Mouse (Mus musculus) liver, embryonic 16.5 days (tissue): Measurements from ENCODE around the gene Noxred1. TPM values are rescaled to one million over a fixed set of nuclear protein-coding genes. Genes with fewer than 3 reads are reported as not detected.

ENCODE experiments used
- ATAC-seq: fragments of 200-750 bp; cut with Nextera tagmentation; 2 replicates; pipeline ENCODE4 v1.8.0; 2017; ENCODE audit warnings: low read depth, mild to moderate bottlenecking, moderate number of reproducible peaks, moderate library complexity
- H3K27ac ChIP-seq: fragments of 300-500 bp; sonication (generic); 2 replicates; pipeline ENCODE4 v1.5.1; 2014; ENCODE audit warnings: mild to moderate bottlenecking, low read length
- H3K27me3 ChIP-seq: fragments of 300-500 bp; sonication (generic); 2 replicates; pipeline ENCODE4 v1.6.1; 2014; ENCODE audit warnings: low read depth, low read length, mixed read lengths; ENCODE audit not compliant: control insufficient read depth, insufficient read depth
- H3K36me3 ChIP-seq: fragments of 300-500 bp; sonication (generic); 2 replicates; pipeline ENCODE4 v1.6.1; 2014; ENCODE audit warnings: mild to moderate bottlenecking; ENCODE audit not compliant: control insufficient read depth, insufficient read depth
- H3K4me1 ChIP-seq: fragments of 300-500 bp; sonication (generic); 2 replicates; pipeline ENCODE4 v1.6.1; 2014; ENCODE audit warnings: low read depth, low read length, mixed read lengths; ENCODE audit not compliant: control insufficient read depth
- H3K4me2 ChIP-seq: fragments of 300-500 bp; sonication (generic); 2 replicates; pipeline ENCODE4 v1.6.1; 2014; ENCODE audit warnings: low read depth, low read length, mixed read lengths
- H3K4me3 ChIP-seq: fragments of 300-500 bp; sonication (generic); 2 replicates; pipeline ENCODE4 v1.5.1; 2014; ENCODE audit warnings: low read depth, mild to moderate bottlenecking, low read length
- H3K9ac ChIP-seq: fragments of 300-500 bp; sonication (generic); 2 replicates; pipeline ENCODE4 v1.6.1; 2014; ENCODE audit warnings: low read depth, low read length
- H3K9me3 ChIP-seq: fragments of 300-500 bp; sonication (generic); replicated peaks from 2 replicates; pipeline ENCODE4 v1.6.1; 2016; ENCODE audit warnings: low read length; ENCODE audit not compliant: control insufficient read depth
- WGBS: fragments of 180-500 bp; shearing (Covaris S2); extraction: QIAGEN DNeasy Blood & Tissue Kit; methylation state at CpG from one replicate; pipeline ENCODE4 v1.1.7; 2014; ENCODE audit not compliant: insufficient replicate concordance; 5-methylcytosine and 5-hydroxymethylcytosine counted together
- microRNA-seq: library from miRNA; unstranded; fragments of <30 nt; microRNA quantifications from one replicate; pipeline ENCODE4, GENCODE M21; 2016
- polyA plus RNA-seq: library from polyadenylated mRNA; unstranded; fragments of >200 nt; fragmentation: Nextera tagmentation; extraction: Ambion mirVana; gene quantifications from 2 replicates; pipeline ENCODE4 v1.2.1, GENCODE M21; 2015

Gene Noxred1
- polyA plus RNA-seq, 1 experiment from 2014 or later = 0.25 TPM

DNA sequence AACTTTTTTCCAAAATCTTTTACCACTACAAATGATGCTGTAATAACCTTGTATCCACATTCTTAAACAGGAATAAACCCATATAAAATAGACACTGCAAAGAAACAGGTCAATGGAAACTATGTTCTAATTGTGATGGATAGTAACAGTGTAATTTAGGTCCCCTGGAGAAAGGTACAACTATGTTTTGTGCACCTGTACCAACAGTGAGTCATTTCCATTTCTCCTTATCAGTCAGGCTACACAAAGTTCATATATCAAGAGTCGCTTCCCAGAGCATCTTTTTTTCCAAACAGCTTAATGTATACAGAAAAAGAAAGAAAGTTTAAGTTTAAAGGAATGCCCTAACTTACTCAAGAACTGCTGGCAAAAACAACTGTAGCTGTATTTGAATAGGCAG lies 43.5 kb downstream of the Noxred1 start:
- Histone ChIP-seq H3K9ac (no peak overlapping the region), H3K36me3 (no peaks in the 10 kb centered on the region), H3K4me3 (no peak overlapping the region), H3K27me3 (peaks cover 7% of the 10 kb centered on the region), H3K27ac (no peak overlapping the region), H3K4me2 (no peak overlapping the region), H3K9me3 (no peaks in the 10 kb centered on the region), H3K4me1 (peaks cover 4% of the 10 kb centered on the region; the same call in 1 of the 2 replicates)
- ATAC-seq = no peak
- 68% methylated on average over 1 of the region's 1 CpGs for WGBS

DNA sequence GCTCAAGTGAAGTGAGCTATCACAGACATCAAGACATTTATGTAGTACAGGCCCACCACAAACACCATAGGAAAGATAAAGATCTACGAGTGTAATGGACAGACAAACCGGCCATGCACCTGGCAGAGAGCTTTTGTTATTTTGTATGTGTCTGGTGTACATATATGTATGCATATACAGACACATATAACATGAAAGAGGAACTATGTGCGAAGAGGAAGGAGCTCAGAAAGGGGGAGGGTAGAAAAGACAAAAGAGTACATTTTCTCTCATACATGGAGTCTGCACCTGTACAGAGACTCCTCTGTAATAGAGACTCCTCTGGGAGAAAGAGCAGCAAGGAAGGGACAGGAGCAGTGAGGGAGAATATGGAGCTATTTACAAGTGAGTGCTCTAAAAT lies 45.5 kb downstream of the Noxred1 start:
- H3K4me2 ChIP-seq = no peak overlapping the region
- no peaks in the 10 kb centered on the region; the same call in 1 of the 2 replicates for H3K4me1 ChIP-seq
- H3K27me3 ChIP-seq = no peaks in the 10 kb centered on the region
- H3K36me3 ChIP-seq = no peaks in the 10 kb centered on the region
- H3K9ac ChIP-seq = no peak overlapping the region
- no peak overlapping the region for H3K27ac ChIP-seq
- 33% methylated on average over 3 of the region's 3 CpGs for WGBS
- ATAC-seq = no peak
- H3K4me3 ChIP-seq = no peak overlapping the region
- no peaks in the 10 kb centered on the region for H3K9me3 ChIP-seq

DNA sequence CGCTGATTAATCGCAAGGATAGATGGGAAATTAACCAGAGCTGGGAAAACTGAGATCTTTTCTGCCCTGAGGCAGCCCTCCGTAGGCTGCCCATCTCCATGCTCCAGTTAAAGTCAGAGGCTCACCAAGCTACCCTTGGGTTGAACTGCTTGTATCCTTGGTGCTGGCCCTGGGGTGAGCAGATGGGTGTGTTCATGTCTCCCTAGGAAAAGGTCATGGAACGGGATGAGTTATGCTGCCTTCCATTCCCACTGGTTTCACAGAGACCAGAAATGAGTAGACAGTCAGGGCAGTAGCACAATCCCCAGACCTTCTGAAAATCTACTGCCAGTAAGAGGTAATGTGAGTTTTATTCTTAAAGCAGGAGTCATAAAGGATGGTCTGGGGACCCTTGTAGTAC lies 60.9 kb downstream of the Noxred1 start:
- ATAC-seq = no peak
- Histone ChIP-seq H3K27me3 (no peaks in the 10 kb centered on the region), H3K4me2 (no peak overlapping the region), H3K9ac (no peak overlapping the region), H3K4me1 (no peaks in the 10 kb centered on the region), H3K4me3 (no peak overlapping the region), H3K27ac (no peak overlapping the region), H3K9me3 (no peaks in the 10 kb centered on the region), H3K36me3 (no peaks in the 10 kb centered on the region)
- WGBS = 82% methylated on average over 4 of the region's 4 CpGs

DNA sequence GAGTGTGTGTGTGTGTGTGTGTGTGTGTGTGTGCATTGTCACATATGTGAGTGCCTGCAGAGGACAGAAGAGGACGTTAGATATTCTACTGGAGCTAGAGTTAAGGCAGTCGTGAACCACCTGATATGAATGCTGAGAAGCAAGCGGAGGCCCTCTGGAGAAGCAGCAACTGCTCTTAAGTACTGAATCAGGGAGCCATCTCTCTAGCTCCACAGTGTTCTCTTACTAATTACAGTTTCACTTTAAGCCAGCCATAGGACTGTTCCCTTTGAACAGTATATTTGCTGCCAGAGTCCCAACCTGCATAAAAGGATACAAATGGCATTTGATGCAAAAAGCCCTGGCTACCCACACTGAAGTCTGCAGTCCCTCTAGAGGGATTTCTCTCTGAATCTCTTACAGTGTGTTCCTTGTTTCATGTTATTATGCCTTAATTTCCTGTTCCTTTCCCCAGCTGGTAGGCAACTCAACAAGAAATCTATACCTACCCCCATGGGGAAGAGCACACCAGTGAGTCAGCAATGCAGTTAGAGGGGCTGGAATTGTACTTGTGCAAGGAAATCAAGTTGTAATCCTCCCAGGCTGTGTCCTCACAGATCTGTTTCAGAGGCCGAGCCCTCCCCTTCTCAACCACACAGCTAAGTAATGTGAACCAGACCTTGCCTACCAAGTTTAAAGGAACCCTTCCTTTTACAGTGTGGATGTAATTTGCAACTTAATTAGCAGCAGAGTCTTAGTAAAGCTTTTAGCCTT lies 63.2 kb downstream of the Noxred1 start:
- H3K27ac ChIP-seq = no peak overlapping the region
- no peak for ATAC-seq
- H3K9ac ChIP-seq = no peak overlapping the region
- no peak overlapping the region for H3K4me2 ChIP-seq
- H3K4me3 ChIP-seq = no peak overlapping the region
- no peaks in the 10 kb centered on the region for H3K4me1 ChIP-seq
- H3K27me3 ChIP-seq = no peaks in the 10 kb centered on the region
- no peaks in the 10 kb centered on the region for H3K36me3 ChIP-seq
- WGBS = 46% methylated on average over 4 of the region's 4 CpGs
- no peaks in the 10 kb centered on the region for H3K9me3 ChIP-seq

Small RNAs within 50 kb of the gene (microRNA-seq; reads per million reads assigned to microRNA genes)
- not detected for gene Gm47293

Other genes with a start within 250 kb of the Noxred1 start
- gene Zdhhc22, start 248.3 kb downstream of the Noxred1 start, polyA plus RNA-seq = not detected in 2 replicates
- not detected in 2 replicates for gene Tmem63c, start 217.4 kb downstream of the Noxred1 start, polyA plus RNA-seq
- 0.07 TPM in 1 of 2 replicates, not detected in the other for gene Ngb, start 136.2 kb downstream of the Noxred1 start, polyA plus RNA-seq
- gene Gstz1, start 91.6 kb downstream of the Noxred1 start, polyA plus RNA-seq = 105 and 124 TPM in 2 replicates
- gene Pomt2, start 90.8 kb downstream of the Noxred1 start, polyA plus RNA-seq = 3.8 and 4.0 TPM in 2 replicates
- gene Samd15, start 39.0 kb downstream of the Noxred1 start, polyA plus RNA-seq = 6.1 and 7.7 TPM in 2 replicates
- 0.40 and 0.41 TPM in 2 replicates for gene Tmed8, start 38.3 kb downstream of the Noxred1 start, polyA plus RNA-seq
- gene Vipas39, start 27.5 kb upstream of the Noxred1 start, polyA plus RNA-seq = 9.8 and 10.2 TPM in 2 replicates
- gene Ahsa1, start 27.7 kb upstream of the Noxred1 start, polyA plus RNA-seq = 108 and 119 TPM in 2 replicates
- gene Ism2, start 61.0 kb upstream of the Noxred1 start, polyA plus RNA-seq = 0.13 and 0.16 TPM in 2 replicates
- 28.1 and 30.8 TPM in 2 replicates for gene Sptlc2, start 149.6 kb upstream of the Noxred1 start, polyA plus RNA-seq
- 137 and 154 TPM in 2 replicates for gene Slirp, start 205.2 kb upstream of the Noxred1 start, polyA plus RNA-seq
- 17.0 and 17.4 TPM in 2 replicates for gene Alkbh1, start 205.3 kb upstream of the Noxred1 start, polyA plus RNA-seq
- 43.1 and 47.7 TPM in 2 replicates for gene Snw1, start 233.5 kb upstream of the Noxred1 start, polyA plus RNA-seq